Mouse (Mus musculus) heart, adult 2 months (tissue): Measurements from ENCODE around the gene Edem2.

Source experiments
- CTCF ChIP-seq: fragments of 200-600 bp; IDR thresholded peaks from 2 replicates; pipeline ENCODE4 v1.8.1; 2022; ENCODE audit warnings: antibody characterized with exemption, mild to moderate bottlenecking, moderate library complexity
- EP300 ChIP-seq: fragments of 200-500 bp; IDR thresholded peaks from 2 replicates; pipeline ENCODE4 v1.6.1; 2011; ENCODE audit warnings: low read depth, low read length, control low read depth; ENCODE audit not compliant: insufficient read depth
- POLR2A ChIP-seq: fragments of 200-500 bp; IDR thresholded peaks from 2 replicates; pipeline ENCODE4 v1.6.1; 2011; ENCODE audit warnings: mild to moderate bottlenecking, low read depth, low read length, control low read depth; ENCODE audit not compliant: insufficient read depth

DNA sequence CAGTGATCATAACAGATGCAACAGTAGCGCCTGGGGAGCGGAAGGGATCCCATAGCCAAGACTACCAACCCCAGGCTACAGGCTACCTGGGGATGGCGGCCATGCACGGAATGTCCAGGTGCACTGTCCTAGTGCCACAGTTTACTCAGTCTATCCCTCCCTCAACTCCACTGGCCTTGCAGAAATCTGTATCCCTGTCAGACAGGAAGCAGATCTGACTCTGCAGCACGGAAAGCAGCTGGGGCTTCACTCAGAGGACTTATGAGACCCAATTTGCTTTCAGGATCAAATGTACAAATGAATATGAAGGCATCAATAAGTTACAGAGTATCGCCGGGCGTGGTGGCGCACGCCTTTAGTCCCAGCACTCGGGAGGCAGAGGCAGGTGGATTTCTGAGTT lies 41.5 kb downstream of the Edem2 start:
- TF ChIP-seq CTCF (no peak), POLR2A (no peak), EP300 (no peak)
